Mouse (Mus musculus) erythroblast, adult 5-6 weeks (primary cell): Measurements from ENCODE around the gene Spns1. TPM values are rescaled to one million over a fixed set of nuclear protein-coding genes. Genes with fewer than 3 reads are reported as not detected.
"Not testable (repeated sequence)": the region's sequence is repeated elsewhere in the genome, so short reads cannot be mapped to it uniquely, and the experiment has no call there.

Source experiments
- ATAC-seq: replicated peaks from 2 replicates; pipeline ENCODE4 v1.8.0; 2016; ENCODE audit warnings: moderate number of reproducible peaks, mild to moderate bottlenecking, moderate TSS enrichment, inconsistent platforms; ENCODE audit not compliant: poor library complexity, low FRiP score, severe bottlenecking
- total RNA-seq, 2 experiments: library from RNA; stranded (forward) in 1 of 2; stranded (reverse) in 1 of 2; fragments of 150-400 nt in 1 of 2; fragments of 200-764, 138-1000 nt in 1 of 2; gene quantifications; 2 replicates each; pipeline versions ENCODE4 v1.2.3 to v1.2.4; 2015 to 2017; ENCODE audit warnings: low replicate concordance in 2 of 2

The Spns1 gene
- 1.5 and 7.5 TPM in 2 replicates for total RNA-seq (2015; ENCODE audit: low replicate concordance)
- 1.7 and 2.5 TPM in 2 replicates for total RNA-seq (2017; ENCODE audit: low replicate concordance)

DNA sequence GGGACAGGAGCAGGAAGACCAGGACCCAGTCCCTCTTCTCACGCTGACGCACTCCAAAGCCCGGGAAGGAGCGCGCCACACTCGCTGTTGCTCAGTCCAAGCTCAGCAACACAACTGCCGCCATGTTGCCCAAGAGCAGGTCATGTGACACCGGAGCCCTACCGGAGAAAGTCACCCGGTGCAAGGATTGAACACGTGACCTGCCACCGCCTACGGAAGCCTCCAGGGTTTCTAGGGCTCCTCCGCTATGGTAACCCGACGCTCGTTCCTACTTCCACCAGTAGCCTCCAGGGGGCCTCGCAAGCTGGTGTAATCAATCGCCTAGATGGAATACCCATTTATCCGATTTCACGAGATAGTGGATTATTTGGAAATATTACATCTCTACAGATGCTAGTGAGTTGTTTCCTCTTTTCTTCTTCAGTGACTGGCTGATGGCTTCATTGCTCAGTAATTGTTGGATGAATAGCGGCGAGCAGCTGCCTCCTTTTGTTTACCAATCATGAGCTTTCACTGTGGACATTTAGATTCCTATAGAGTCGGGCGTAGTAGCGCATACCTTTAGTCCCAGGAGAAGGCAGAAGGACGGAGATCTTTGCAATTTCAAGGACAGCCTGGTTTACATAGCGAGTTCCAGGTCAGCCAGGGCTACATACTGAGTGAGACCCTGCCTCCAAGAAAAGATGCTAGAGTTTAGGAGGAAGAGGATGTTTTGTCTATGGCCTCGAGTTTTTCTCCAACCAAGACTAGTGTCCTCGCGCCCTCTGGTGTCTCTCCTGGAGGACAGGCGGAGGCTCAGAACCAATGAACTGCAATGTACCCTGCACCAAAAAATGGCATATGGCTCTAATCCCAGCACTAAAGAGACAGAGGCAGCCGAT lies at the start of gene Spns1:
Gene Spns1 (minus strand): TSS at position 173 of the 881 bp plus-strand sequence.
- peak; percentile 94 for ATAC-seq

DNA sequence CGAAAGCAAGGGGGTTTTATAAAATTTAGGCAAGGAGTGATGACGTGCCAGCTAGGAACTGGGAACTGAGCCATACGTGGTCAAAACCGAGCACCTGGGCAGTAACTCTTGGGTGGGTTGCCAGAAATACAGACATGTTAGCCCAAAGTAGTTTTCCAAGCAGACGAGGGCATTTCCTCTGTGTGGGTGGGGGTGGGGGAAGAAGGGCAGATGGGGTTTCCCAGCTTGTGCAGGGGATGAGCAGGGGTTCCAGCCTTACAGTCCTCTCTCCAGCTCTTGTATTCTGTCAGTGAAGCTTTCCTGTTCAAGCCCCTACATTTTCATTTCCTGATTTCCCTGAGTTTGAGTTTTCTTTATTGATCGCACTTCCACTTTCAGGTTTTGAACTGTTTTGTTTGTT lies 46.9 kb upstream of the Spns1 start:
- ATAC-seq: no peak

DNA sequence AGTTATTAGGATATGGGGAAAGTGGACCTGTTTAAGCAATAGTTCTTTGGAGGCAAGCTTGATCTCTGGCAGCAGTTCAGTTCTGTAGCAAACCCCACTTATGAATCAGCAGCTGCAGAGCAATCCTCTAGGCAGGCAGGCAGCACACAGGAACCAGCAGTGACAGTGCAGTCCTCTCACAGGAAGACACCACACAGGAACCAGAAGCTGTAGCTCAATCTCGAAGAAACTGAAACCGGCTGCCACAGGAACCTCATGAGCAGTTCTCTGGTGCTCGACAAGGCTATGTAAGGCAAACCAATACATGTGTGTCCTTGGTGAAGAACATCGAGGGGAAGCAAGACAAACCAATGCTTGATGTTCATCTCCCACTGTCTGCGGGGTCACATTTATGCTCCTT lies 44.5 kb upstream of the Spns1 start:
- ATAC-seq: no peak

DNA sequence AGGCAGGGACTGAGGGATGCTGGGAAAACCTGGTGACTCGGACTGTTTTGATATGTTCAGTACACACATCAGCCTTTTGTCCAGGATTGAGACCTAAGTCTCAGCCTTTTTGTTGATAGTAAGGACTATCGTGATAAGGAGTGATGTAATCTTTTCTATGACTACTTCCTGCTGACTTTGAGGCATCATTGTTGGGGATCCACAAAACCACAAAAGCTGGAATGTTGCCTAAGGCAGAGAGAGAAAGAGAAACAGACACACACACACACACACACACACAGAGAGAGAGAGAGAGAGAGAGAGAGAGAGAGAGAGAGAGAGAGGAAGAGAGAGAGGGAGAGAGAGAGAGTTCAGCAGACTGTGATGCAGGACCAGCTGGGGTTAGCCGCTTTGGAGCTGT lies 41.2 kb upstream of the Spns1 start:
- no peak for ATAC-seq

DNA sequence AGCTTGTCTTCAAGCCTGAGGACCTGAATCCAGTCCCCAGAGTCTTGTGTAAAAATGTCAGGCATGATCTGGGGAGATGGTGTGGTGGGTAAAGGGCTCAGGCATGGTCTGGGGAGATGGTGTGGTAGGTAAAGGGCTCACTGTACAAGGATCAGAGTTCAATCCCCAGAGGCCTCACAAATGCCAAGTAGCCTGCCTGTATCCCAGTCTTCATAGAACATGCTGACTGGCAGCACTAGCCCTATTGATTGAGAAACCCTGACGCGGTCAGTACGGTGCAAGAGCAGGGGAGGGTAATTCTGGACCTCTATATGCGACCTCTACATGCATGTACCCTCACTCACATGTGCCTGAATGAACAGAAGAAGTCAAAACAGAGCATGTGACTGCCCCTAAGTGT lies 40.4 kb upstream of the Spns1 start:
- ATAC-seq: no peak

DNA sequence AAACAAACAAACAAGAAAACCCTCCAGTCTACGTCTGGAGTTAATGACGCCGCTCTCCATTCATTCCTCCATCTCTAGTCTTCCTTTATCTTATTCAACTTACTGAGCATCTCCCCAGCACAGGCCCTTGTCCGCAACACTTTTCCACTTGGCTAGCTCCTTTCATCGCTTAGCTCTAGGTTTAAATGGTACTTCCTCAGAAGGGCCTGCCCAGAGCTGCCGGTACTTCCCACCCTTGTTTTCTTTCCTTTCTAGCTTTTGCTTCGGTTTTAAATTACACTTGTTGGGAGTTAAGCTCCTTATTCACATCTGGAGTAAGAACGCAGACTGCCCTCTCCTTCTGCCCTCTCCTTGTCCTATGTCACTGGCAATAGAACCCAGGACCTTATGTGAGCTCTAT lies 39.8 kb upstream of the Spns1 start:
- no peak for ATAC-seq

DNA sequence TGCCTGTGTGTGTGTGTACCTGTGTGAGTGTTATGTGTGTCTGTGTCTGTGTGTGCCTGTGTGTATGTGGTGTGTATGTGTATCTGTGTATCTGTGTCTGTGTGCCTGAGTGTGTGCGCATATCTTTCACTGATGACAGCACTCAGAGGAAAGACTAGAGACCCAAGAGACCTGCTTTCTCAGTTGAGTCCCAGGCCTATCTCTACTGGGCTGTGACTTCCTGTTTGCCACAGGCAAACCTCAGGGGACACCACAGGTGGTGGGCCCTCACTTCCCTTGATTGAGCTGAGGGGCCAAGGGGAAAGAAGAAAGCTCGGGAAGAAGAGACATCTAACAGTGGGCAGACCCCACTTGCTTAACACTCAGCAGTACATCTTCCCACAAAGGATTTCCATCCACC lies 39.4 kb upstream of the Spns1 start:
- ATAC-seq: no peak

DNA sequence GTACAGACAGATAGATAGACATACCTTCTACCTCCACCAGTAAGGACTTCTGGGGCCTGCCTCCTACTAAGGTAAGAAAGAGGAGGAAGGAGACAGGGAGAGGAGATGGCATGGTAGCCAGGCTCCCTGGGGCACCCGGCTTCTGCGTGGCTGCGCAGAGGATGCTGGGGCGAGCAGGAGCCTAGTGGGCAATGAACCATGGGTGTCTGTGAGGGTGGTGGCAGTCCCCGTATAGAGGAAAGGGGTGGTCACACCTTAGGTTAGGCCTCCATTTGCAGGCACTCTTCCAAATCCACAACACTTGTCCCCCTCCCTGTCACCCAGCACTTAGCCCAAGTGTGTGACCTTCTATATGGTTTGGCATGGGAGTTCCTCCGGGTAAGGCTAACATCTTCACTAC lies 37.5 kb upstream of the Spns1 start, which contains the start of gene Cd19:
Gene Cd19 (minus strand): TSS at position 165 of the 400 bp plus-strand sequence.
- ATAC-seq: no peak

DNA sequence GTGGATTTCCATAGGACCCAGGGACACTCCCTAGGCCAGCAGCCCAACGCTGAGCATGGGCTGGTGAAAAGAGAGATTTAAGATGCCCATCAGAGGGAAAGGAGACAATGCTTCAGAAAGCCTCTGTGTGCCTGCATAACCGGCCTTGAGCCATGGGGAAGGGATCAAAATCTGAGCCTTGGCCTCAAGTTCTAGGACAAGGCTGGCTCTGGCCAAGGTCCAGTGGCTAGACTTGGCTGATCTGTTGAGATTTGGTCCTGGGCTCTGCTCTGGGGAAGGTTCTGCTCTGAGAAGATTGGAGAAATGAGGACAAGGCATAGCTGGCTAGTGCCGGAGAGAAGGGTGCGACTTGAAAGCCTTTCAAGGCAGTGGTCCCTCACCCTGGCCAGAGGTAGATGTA lies 33.8 kb upstream of the Spns1 start:
- no peak for ATAC-seq

DNA sequence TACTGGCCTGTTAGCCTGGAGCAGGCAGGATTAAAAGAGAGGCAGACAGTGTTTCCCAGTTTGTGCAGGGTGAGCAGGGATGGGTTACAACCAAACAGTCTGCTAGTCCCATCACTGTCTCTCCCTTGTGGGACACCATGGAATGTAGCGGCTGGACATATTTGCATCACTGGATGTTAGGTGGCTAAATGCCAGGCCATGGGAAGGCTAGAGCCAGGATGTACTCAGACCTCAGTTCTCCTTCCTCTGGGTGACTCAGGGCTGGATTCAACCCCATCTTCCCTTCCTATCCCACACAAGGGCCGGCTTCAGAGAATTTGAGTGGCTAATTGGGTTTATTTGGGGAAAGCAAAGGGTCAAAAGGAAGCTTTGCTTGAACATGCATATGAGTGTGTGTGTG lies 31.4 kb upstream of the Spns1 start:
- no peak for ATAC-seq

DNA sequence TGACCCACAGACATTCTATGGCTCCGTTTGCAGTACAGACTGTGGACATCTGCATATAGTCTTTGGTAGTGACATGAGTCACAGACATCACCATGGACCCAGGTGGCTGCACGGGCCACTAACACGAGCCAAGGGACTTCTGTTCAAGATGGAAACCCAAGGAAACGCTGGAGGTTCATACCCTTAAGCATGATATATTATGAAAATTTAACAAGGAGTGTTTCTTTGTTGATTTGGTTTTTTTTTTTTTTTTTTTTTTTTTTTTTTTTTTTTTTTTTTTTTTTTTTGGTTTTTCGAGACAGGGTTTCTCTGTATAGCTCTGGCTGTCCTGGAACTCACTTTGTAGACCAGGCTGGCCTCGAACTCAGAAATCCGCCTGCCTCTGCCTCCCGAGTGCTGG lies 25.3 kb upstream of the Spns1 start:
- not testable (repeated sequence) for ATAC-seq

DNA sequence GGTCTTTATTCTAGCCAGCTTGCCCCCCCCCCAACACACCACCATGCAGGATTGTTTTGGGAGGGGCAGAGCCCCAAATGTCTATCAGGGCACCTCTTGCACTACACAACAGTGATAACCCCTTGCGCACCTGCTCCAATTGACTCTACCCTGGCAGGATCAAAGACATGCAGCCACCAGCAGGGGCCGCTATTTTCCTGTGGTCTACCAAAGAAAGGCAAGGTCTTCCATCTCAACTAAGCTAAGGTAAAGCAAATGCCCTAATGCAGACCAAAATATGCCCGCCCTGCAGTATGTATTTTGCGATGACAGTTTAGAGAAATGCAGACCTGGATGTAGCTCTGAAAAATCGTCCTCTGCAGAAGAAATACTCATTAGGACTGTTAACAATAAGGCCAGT lies 22.3 kb upstream of the Spns1 start:
- ATAC-seq: peak; percentile 38; the same call in 1 of the 2 replicates

DNA sequence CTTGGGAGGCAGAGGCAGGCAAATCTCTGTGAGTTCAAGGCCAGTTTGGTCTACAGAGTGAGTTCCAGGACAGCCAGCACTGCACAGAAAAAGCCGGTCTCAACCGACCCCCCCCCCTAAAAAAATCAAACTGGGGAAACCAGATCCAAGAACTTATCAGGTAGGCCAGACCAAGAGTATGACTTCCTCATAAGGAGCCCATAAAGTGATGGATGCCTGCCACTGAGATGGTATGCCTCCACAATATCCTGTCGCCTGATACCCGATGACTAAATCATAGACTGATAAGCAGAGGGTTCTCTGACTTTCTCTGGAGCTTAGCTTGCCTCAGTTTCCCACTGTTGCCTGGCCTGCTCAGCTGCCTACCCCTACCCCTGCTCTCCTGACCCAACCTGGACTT lies 20.6 kb upstream of the Spns1 start:
- ATAC-seq: no peak

DNA sequence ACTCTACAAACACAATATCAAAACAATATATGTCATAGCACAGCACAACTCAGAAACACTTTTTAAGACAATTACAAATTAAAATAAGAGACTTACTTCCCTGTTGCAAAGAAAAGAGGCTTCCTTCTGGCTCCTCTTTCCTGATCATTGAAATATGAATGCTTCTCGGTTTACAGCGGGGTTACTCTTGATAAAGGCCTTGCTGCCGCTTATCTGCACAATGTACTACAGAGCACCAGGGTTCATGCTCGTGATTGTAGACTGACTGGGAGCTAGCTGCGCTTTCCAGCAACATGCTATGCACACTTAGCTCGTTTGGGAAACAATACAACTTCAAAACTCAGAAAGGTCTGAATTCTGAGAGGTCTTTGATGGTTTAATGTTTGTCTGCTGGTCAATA lies 20.0 kb upstream of the Spns1 start:
- ATAC-seq: no peak

DNA sequence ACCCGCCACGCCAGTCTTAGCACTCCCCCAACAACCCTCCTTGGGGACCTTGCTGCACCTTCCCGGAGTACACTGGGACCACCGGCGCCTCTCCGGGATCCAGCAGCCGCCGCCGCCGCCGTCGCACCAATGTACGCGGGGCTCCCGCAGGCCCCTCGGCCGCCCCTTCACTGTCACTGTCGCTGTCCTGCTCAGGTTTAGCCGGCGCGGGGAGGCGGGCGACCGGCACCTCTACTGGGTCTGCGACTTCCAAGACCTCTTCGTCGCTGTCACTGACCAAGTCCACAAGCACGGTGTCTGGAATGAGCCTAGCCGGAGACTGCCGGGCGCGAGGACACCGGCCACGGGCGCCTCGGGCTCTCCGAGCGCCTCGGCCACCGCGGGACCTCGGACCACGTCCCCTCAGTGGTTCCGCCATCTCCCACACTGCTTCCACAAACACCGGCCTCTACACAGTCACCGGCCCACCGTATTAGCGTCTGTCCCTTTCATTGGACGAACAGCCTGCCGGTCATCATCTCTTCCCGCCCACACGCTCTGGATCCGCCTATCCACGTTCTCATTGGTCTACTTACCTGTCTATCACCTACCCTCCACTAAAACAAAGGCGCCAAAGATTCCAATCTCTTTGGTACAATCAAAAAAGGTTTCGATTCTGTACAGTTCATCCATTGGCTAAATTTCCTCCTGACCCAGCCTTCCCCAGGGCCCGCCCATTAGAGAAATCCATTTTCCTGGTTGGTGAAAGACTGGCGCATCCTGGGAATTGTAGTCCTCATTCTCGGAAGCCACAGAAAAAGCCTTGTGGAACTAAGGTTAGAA lies 19.3 kb upstream of the Spns1 start, which contains the start of gene Nfatc2ip:
Gene Nfatc2ip (minus strand): TSS at position 440 of the 822 bp plus-strand sequence.
- peak; percentile 98 for ATAC-seq

DNA sequence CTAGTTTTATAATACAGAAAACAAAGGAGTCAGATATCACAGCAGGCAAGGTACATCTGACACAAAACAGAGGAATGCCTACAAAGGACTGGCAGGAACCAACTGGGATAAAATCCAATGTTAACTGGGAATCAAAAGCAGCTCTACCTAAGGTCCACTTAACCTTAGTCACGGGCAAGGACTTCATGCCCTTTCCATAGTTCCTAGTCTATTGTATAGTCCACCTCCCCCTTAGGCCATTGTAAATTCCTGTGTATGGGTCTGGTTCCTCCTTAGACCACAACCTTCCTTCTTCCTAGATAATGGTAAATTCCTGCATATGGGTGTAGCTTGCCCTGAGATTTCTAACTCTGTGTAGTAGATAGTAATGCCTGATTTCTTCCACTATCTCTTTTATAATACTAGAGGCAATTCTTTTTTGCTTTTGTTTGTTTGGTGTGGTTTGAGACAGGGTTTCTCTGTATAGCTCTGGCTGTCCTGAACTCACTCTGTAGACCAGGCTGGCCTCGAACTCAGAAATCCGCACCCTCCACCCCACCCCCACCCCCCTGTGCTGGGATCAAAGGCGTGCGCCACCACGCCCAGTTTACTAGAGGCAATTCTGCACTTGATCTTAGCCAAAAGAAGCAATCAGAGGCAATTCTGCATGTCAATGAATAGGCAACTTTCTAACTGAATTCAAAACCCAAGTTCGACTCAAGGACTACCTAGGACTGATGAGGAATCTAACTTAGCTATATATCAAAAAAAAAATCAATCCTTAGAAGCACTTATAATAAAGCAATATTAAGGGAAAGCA lies 15.0 kb upstream of the Spns1 start:
- not testable (repeated sequence) for ATAC-seq

DNA sequence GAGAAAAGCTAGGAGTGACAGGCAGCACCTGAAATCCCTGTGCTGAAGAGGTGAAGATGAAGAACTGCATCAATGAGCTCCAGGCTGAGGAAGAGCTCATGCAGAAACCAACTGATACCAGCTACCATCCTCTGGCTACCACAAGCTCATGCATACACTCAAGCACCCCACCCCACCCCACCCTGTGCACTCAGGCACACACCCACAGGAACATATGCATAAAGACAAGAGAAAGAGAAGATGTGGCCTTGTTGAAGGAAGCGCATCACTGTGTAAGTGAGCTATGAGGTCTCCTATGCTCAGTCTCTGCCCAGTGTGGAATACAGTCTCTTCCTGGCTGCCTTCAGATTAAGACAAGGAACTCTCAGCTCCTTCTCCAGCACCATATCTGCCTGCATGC lies 10.9 kb upstream of the Spns1 start:
- no peak for ATAC-seq

DNA sequence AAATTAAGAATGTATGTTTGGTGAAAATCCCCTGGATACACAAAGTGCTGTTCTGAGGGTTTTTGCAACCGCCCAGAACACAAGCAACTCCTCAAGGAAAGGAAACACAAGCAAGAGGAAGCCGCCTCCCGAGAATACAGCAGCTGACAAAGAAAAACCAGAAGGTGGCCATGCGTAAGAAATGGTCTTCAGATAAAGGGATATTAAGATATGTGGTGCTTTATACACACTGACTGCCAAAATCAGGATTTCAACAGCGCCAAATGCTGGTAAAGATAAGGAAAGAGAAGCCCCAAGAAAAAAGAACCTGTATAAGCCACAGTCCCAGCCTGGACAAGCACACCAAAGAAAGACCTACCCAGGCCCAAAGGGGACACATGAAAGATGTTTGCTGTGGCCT lies 6.3 kb upstream of the Spns1 start:
- no peak for ATAC-seq

DNA sequence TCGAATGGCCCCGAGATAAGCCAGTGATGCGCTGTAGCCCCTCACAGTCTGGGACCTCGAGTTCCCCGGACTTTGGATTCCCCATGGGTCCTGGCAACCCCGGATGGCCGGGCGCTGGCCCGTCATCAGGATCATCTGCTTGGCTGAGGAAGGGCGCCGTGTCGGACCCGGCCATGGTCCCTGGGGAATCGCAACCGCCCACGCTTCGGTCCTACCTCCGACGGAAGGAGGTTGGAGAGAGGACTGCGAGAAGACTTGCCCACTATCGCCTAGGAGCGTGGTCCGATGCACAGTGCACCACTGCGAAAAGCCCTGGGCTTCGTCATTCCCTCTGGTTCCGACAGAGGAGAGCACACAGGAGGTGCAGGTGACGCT lies 360 bp downstream of the Spns1 start:
- ATAC-seq: peak; percentile 62

DNA sequence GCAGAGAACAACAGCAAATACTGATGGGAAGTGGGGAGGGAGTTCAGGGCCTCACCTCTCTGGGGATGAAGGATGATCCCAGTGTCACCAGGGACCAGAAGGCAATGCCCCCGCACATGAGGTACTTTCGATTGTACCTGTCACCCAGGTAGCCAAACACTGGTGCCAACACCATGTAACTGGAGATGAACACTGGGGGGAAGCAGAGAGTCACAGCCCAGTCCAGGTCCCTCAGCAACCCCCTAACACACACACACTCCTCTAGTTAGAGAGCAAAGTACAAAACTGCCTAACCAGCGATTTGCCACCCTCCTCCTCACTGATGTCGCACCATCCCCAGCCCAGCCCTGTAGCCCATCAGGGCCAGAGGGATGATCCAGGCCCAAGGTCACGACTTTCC lies 2.2 kb downstream of the Spns1 start:
- no peak for ATAC-seq
